Mouse (Mus musculus) mouse embryonic stem cell (cell line): Measurements from ENCODE around the gene Adamtsl4.

Experiments
- in situ Hi-C, 2 experiments: fragments of 300-500 bp; cut with MboI; formaldehyde crosslinking; loops; 1 replicate in 1 of 2; 3 replicates in 1 of 2; pipeline ENCODE4 v1.14.3; 2019 to 2020; ENCODE audit warnings: low sequenced_read_pairs in 2 of 2, low pct_unique_long_range_greater_than_20kb in 1 of 2, mixed read lengths in 1 of 2; ENCODE audit not compliant: unreplicated experiment in 1 of 2

The Adamtsl4 gene

GRCm38 (mm10) chr3:95652204-95652811 lies 35.4 kb downstream of the Adamtsl4 start:
- in situ Hi-C loops, result no loop called here

GRCm38 (mm10) chr3:95651391-95652203 lies 36.1 kb downstream of the Adamtsl4 start:
- in situ Hi-C loops, result no loop called here

GRCm38 (mm10) chr3:95651033-95651373 lies 36.7 kb downstream of the Adamtsl4 start:
- in situ Hi-C loops, result no loop called here

DNA sequence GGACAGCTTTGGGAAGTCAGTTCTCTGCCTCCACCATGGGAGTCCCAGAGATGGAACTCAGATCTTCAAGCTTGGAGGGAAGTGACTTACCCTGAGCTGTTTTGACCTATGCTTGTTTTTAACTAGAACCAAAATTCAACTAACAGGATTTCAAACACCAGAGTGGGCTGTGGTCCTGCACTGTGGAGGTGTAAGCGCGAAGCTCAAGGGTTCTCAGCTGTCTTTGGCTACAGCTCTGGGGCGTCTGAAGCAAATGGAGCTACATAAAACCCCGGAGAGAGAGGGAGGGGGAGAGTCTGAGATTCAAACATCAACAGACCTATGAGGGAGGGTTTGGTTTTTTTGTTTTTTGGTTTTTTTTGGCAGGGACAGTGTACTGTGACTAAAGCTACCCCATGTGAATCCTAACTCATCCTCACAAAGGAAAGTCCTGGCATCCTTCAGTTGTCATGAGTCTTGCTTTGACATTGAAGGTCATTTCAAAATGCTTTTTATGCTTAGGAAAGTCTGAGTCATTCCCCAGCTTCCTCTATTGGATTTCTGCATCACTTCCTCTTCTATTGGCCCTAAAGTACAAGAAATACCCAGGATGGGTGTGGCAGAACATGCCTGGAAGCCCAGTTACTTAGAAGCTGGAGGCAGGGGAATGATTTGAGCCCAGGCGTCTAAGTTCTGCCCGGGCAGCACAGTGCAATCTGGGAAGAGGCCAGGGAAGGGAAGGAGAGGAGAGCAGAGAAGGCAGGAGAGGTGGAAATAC lies 37.3 kb downstream of the Adamtsl4 start:
- in situ Hi-C loops, result no loop called here

DNA sequence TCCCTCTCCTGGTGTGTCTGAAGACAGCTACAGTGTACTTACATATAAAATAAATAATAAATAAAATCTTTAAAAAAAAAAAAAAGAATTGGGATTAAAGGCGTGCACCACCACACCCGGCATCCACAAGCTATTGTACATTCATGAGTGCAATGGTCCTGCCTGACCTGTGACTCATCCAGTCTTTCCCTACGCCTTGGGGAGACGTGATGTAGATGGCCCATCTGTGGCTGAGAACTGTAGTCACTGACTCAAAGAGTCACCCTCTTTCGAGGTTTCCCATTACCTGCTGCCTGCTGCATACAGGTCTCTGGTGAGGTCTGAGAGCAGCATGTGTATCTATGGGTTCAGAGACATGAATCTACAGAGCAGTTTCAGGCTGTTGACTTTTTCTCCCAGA lies 39.7 kb downstream of the Adamtsl4 start:
- in situ Hi-C loops, result no loop called here

GRCm38 (mm10) chr3:95645313-95646235 lies 42.1 kb downstream of the Adamtsl4 start:
- in situ Hi-C loops, result no loop called here

GRCm38 (mm10) chr3:95643097-95643496 lies 44.6 kb downstream of the Adamtsl4 start:
- in situ Hi-C loops, result no loop called here

DNA sequence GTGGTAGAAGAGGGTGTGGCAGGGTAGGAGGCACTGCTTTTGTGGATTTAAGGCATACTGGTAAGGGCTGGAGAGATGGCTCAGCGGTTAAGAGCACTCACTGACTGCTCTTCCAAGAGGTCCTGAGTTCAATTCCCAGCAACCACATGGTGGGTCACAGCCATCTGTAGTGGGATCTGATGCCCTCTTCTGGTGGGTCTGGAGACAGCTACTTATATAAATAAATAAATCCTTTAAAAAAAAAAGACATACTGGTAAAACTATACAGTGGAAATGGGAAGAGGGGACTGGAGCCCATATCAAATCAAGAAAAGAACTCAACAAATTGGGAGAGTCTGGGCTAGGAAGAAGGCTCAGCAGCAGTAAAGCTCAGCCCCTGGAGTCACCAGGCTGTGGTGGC lies 48.0 kb downstream of the Adamtsl4 start:
- in situ Hi-C loops, result no loop called here

GRCm38 (mm10) chr3:95636072-95636471 lies 51.6 kb downstream of the Adamtsl4 start:
- in situ Hi-C loops, result no loop called here

DNA sequence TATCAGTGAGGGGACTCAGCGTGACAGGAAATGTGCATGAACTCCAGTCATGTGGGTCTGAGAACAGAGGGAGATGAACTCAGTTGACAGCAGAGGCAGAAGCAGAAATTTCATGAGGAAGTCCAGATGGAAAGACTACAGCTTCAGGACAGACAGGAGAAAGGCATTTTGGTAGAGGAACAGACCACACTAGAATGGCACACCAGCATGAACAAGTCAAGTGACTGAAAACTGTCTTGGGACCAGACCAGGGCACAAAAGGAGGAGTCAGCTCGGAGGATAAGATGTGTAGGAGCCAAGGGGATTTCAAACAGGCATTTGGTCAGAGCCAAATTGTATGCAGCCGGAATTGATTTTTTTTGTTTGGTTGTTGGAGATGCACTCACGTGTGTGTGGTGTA lies 52.1 kb downstream of the Adamtsl4 start:
- in situ Hi-C loops, result no loop called here

GRCm38 (mm10) chr3:95632648-95633588 lies 54.8 kb downstream of the Adamtsl4 start:
- in situ Hi-C loops, result no loop called here

DNA sequence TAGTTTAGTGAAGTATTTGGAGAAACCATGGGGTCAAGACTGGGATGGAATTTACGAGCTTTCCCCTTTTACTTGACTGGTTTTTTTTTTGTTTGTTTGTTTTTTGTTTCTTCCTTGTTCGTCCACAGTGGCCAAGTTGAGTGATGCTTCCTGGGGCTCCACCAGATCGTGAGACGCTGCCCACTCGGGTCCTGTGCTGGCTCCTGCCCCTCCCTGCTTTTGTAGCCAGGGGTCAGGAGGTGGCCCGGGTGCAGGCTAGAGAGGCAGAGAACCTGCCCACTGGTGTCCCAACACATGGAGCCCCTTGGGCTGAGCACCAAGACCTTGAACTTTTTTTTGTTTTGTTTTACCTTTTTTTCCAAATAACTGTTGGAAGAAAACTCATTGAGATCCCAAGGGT lies 56.4 kb downstream of the Adamtsl4 start:
- in situ Hi-C loops, result no loop called here

DNA sequence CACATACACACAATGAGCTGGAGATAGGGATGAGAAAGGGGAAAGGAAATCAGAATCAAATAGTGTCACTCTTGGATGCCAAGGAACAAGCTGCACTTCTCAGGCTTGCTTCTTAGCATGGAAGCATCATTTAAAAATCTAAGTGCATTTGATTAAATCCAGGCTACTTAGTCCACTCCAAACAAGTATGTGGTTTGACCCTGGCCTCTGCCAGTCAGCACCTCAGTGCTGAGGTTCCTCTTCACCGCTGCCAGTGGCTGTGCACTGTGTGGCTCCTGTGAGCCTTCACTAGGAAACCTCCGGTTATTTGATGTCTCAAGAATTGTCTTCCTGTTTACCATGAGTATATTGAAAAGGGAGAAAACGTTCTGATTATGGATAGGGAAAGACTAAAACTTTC lies 56.9 kb downstream of the Adamtsl4 start:
- in situ Hi-C loops, result no loop called here

- in situ Hi-C loops, result no loop called here
Measured at GRCm38 (mm10) chr3:95629755-95630154, 58.0 kb downstream of the Adamtsl4 start.

GRCm38 (mm10) chr3:95627763-95628162 lies 60.0 kb downstream of the Adamtsl4 start:
- in situ Hi-C loops, result no loop called here
